Mouse (Mus musculus): ENCODE results near the gene Olfr320.

DNA sequence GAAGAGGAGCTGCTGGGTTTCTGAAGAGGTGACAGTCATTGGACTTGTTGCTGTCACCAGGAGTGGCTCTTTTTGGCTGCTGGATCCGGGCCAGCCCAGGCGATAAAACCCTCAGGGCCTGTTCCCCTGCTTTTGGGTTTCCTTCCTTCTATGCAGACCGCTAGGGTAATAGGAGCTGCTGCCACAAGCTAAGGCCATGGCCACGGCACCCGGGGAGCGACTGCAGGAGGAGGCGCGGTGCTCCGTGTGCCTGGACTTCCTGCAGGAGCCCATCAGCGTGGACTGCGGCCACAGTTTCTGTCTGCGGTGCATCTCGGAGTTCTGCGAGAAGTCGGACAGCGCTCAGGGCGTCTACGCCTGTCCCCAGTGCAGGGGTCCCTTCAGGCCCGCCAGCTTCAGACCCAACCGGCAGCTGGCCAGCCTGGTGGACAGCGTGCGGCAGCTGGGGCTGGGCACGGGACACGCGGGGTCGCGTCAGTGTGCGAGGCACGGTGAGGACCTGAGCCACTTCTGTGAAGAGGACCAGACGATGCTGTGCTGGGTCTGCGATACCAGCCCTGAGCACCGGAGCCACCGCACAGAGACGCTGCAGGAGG is 40.5 kb upstream of the Olfr320 start, which contains the start of gene Trim58:
- TF ChIP-seq GATA1 (IDR thresholded peaks at IDR 0.05; ENCODE audit: borderline replicate concordance, low read length) = no peak
- TF ChIP-seq FLI1 (IDR thresholded peaks at IDR 0.05; ENCODE audit: low read length) = no peak
